Mouse (Mus musculus) olfactory bulb, adult 2 months (tissue): ENCODE measurements around the gene Prox2. TPM values are rescaled to one million over a fixed set of nuclear protein-coding genes. Genes with fewer than 3 reads are reported as not detected.

Experiments used
- H3K27ac ChIP-seq: fragments of 200-500 bp; 2 replicates; pipeline ENCODE4 v1.5.1; 2012; ENCODE audit warnings: low read depth, low read length; ENCODE audit not compliant: insufficient read depth
- H3K4me1 ChIP-seq: fragments of 200-500 bp; 2 replicates; pipeline ENCODE4 v1.6.1; 2012; ENCODE audit warnings: low read length; ENCODE audit not compliant: control insufficient read depth, insufficient read depth
- H3K4me3 ChIP-seq: fragments of 200-500 bp; 2 replicates; pipeline ENCODE4 v1.5.1; 2012; ENCODE audit warnings: mild to moderate bottlenecking, low read depth, low read length, moderate library complexity; ENCODE audit not compliant: insufficient read depth
- CTCF ChIP-seq: fragments of 200-500 bp; IDR thresholded peaks from 2 replicates; pipeline ENCODE4 v1.5.1; 2012; ENCODE audit warnings: low read depth, mild to moderate bottlenecking, low read length, moderate library complexity; ENCODE audit not compliant: insufficient read depth
- POLR2A ChIP-seq: fragments of 200-500 bp; IDR thresholded peaks from 2 replicates; pipeline ENCODE4 v1.6.1; 2012; ENCODE audit warnings: mild to moderate bottlenecking, low read depth, low read length, moderate library complexity; ENCODE audit not compliant: insufficient read depth
- WGBS: fragments of 180-500 bp; shearing (Covaris S2); methylation state at CpG from one replicate; pipeline ENCODE4 v1.1.7; 2018; 5-methylcytosine and 5-hydroxymethylcytosine counted together
- polyA plus RNA-seq: library from polyadenylated mRNA; stranded (reverse); fragments of >200 nt; gene quantifications from 2 replicates; pipeline ENCODE4 v1.2.4, GENCODE M21; 2012; ENCODE audit warnings: low replicate concordance; ENCODE audit not compliant: missing spikeins, insufficient read depth, insufficient read length

Gene Prox2
- polyA plus RNA-seq, 1 experiment = not detected

GRCm38 (mm10) chr12:85135513-85136470 is 25.2 kb upstream of the Prox2 start:
- Histone ChIP-seq H3K4me3 (no peak overlapping the region), H3K27ac (no peak overlapping the region), H3K4me1 (peaks cover 7% of the 10 kb centered on the region)
- WGBS = 69% methylated on average over 19 of the region's 19 CpGs
- TF ChIP-seq POLR2A = no peak
- TF ChIP-seq CTCF = no peak

- WGBS = 85% methylated on average over 8 of the region's 8 CpGs
- H3K4me1 ChIP-seq = peaks cover 7% of the 10 kb centered on the region
- no peak for TF ChIP-seq POLR2A
- TF ChIP-seq CTCF = no peak
- no peak overlapping the region for H3K27ac ChIP-seq
- H3K4me3 ChIP-seq = no peak overlapping the region
Measured at GRCm38 (mm10) chr12:85134043-85134794, 23.7 kb upstream of the Prox2 start.

- TF ChIP-seq CTCF = no peak
- TF ChIP-seq POLR2A = no peak
- Histone ChIP-seq H3K27ac (no peak overlapping the region), H3K4me3 (no peak overlapping the region), H3K4me1 (peaks cover 7% of the 10 kb centered on the region)
- WGBS = 78% methylated on average over 6 of the region's 6 CpGs
Measured at GRCm38 (mm10) chr12:85131361-85131760, 20.8 kb upstream of the Prox2 start.

- 84% methylated on average over 9 of the region's 9 CpGs for WGBS
- Histone ChIP-seq H3K4me1 (peaks cover 4% of the 10 kb centered on the region; the same call in 1 of the 2 replicates), H3K4me3 (no peak overlapping the region), H3K27ac (no peak overlapping the region)
- no peak for TF ChIP-seq POLR2A
- no peak for TF ChIP-seq CTCF
Measured at GRCm38 (mm10) chr12:85129426-85129978, 18.9 kb upstream of the Prox2 start.

GRCm38 (mm10) chr12:85126986-85127603 is 16.5 kb upstream of the Prox2 start:
- peaks cover 2% of the 10 kb centered on the region; the same call in 1 of the 2 replicates for H3K4me1 ChIP-seq
- H3K27ac ChIP-seq = peak overlapping the region; percentile 57; the same call in 1 of the 2 replicates
- WGBS = 19% methylated on average over 8 of the region's 8 CpGs
- no peak for TF ChIP-seq CTCF
- no peak for TF ChIP-seq POLR2A
- no peak overlapping the region for H3K4me3 ChIP-seq

GRCm38 (mm10) chr12:85124751-85125150 is 14.2 kb upstream of the Prox2 start:
- Histone ChIP-seq H3K27ac (no peak overlapping the region), H3K4me1 (peaks cover 5% of the 10 kb centered on the region; the same call in 1 of the 2 replicates), H3K4me3 (no peak overlapping the region)
- TF ChIP-seq POLR2A = no peak
- no peak for TF ChIP-seq CTCF
- WGBS = 94% methylated on average over 5 of the region's 5 CpGs

- peaks cover 5% of the 10 kb centered on the region; the same call in 1 of the 2 replicates for H3K4me1 ChIP-seq
- 91% methylated on average over 11 of the region's 11 CpGs for WGBS
- TF ChIP-seq POLR2A = no peak
- TF ChIP-seq CTCF = no peak
- no peak overlapping the region for H3K4me3 ChIP-seq
- H3K27ac ChIP-seq = no peak overlapping the region
Measured at GRCm38 (mm10) chr12:85123645-85124044, 13.1 kb upstream of the Prox2 start.

GRCm38 (mm10) chr12:85123108-85123530 is 12.6 kb upstream of the Prox2 start:
- Histone ChIP-seq H3K4me3 (no peak overlapping the region), H3K27ac (no peak overlapping the region), H3K4me1 (peaks cover 5% of the 10 kb centered on the region; the same call in 1 of the 2 replicates)
- TF ChIP-seq POLR2A (no peak), CTCF (no peak)
- WGBS = 86% methylated on average over 9 of the region's 9 CpGs
